Mouse (Mus musculus) olfactory bulb, adult 2 months (tissue): ENCODE measurements around the gene Dnajb13.

Experiments
- CTCF ChIP-seq: fragments of 200-500 bp; IDR thresholded peaks from 2 replicates; pipeline ENCODE4 v1.5.1; 2012; ENCODE audit warnings: low read depth, mild to moderate bottlenecking, low read length, moderate library complexity; ENCODE audit not compliant: insufficient read depth
- POLR2A ChIP-seq: fragments of 200-500 bp; IDR thresholded peaks from 2 replicates; pipeline ENCODE4 v1.6.1; 2012; ENCODE audit warnings: mild to moderate bottlenecking, low read depth, low read length, moderate library complexity; ENCODE audit not compliant: insufficient read depth

- TF ChIP-seq CTCF = no peak
- TF ChIP-seq POLR2A = no peak
Observed at GRCm38 (mm10) chr7:100497982-100498381, 16.8 kb downstream of the Dnajb13 start.
